Mouse (Mus musculus): ENCODE results near the gene Smurf2.

DNA sequence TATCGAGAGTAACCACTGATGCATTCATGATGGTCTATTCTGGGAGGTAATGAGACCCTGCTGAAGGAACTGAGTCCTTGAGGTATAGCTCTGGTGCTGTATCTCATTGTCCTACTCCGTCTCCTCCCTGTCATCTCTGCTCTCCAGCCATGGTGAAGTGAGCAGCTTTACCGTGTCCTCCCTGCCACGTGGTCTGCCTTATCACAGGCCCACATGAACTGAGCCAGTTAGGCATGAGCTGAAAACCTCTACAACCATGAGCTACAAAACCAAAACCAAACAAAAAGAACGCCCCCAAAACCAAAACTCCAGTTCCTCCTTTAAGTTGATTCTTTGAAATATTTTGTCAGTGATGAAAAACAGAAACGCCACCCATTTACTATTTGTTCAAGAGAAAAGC, 47.9 kb downstream of the Smurf2 start:
- TF ChIP-seq CTCF (IDR thresholded peaks at IDR 0.05) (no peak), POLR2A (IDR thresholded peaks at IDR 0.05; ENCODE audit: insufficient read depth, low read depth, low read length) (no peak)
